Mouse (Mus musculus) megakaryocyte, embryonic 14.5 days (primary cell): ENCODE measurements around the gene Tsc22d2.

Experiments used
- FLI1 ChIP-seq: IDR thresholded peaks from 2 replicates; pipeline ENCODE4 v1.6.1; 2012; ENCODE audit warnings: low read length, inconsistent platforms, mixed read lengths
- GATA1 ChIP-seq: IDR thresholded peaks from 3 replicates; pipeline ENCODE4 v1.6.1; 2012; ENCODE audit warnings: mixed read lengths, low read length, inconsistent platforms, borderline replicate concordance

DNA sequence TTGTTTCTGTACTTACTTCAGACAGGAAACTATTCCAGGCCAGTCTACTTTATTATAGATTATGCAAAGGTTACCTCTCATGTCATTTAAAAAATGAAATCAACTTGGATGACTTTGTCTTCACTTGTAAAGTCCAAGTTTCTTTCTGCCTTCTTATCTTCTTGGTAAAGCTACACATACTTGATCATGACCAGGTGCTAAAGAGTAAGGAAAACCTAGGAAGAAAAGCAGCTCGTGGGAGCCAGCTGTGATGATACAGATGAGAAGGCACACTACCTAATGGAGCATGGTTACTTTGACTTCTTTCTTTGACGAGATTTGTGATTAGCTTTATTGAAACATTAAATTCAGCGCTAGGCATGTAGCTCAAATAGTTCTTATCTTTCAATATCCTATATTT, 40.7 kb downstream of the Tsc22d2 start:
- no peak for TF ChIP-seq GATA1
- TF ChIP-seq FLI1 = no peak
